Mouse (Mus musculus) forebrain, embryonic 16.5 days (tissue): Measurements from ENCODE around the gene Kcnma1. TPM values are rescaled to one million over a fixed set of nuclear protein-coding genes. Genes with fewer than 3 reads are reported as not detected.
A peak's percentile ranks its signal among the peaks of the same experiment; 100 is the strongest.

Experiments used
- ATAC-seq: fragments of 200-750 bp; cut with Nextera tagmentation; 2 replicates; pipeline ENCODE4 v1.8.0; 2017; ENCODE audit warnings: mild to moderate bottlenecking, moderate library complexity
- H3K27ac ChIP-seq: fragments of 300-500 bp; sonication (generic); 2 replicates; pipeline ENCODE4 v1.5.1; 2014; ENCODE audit warnings: low read length, control low read depth
- H3K27me3 ChIP-seq: fragments of 300-500 bp; sonication (generic); replicated peaks from 2 replicates; pipeline ENCODE4 v1.6.1; 2014; ENCODE audit warnings: low read length; ENCODE audit not compliant: control insufficient read depth, insufficient read depth
- H3K36me3 ChIP-seq: fragments of 300-500 bp; sonication (generic); 2 replicates; pipeline ENCODE4 v1.6.1; 2014; ENCODE audit not compliant: control insufficient read depth, insufficient read depth
- H3K4me1 ChIP-seq: fragments of 300-500 bp; sonication (generic); replicated peaks from 2 replicates; pipeline ENCODE4 v1.6.1; 2014; ENCODE audit warnings: low read length; ENCODE audit not compliant: control insufficient read depth, insufficient read depth
- H3K4me2 ChIP-seq: fragments of 300-500 bp; sonication (generic); 2 replicates; pipeline ENCODE4 v1.6.1; 2014; ENCODE audit warnings: mild to moderate bottlenecking, low read length, control low read depth
- H3K4me3 ChIP-seq: fragments of 300-500 bp; sonication (generic); replicated peaks from 2 replicates; pipeline ENCODE4 v1.5.1; 2014; ENCODE audit warnings: mild to moderate bottlenecking, low read length, control low read depth
- H3K9ac ChIP-seq: fragments of 300-500 bp; sonication (generic); replicated peaks from 2 replicates; pipeline ENCODE4 v1.6.1; 2014; ENCODE audit warnings: low read depth, low read length, control low read depth
- H3K9me3 ChIP-seq: fragments of 300-500 bp; sonication (generic); 2 replicates; pipeline ENCODE4 v1.6.1; 2016; ENCODE audit warnings: low read length; ENCODE audit not compliant: control insufficient read depth
- WGBS: fragments of 180-500 bp; shearing (Covaris S2); extraction: QIAGEN DNeasy Blood & Tissue Kit; methylation state at CpG from one replicate; pipeline ENCODE4 v1.1.7; 2014; 5-methylcytosine and 5-hydroxymethylcytosine counted together
- polyA plus RNA-seq: library from polyadenylated mRNA; unstranded; fragments of >200 nt; fragmentation: Nextera tagmentation; extraction: Ambion mirVana; gene quantifications from 2 replicates; pipeline ENCODE4 v1.2.1, GENCODE M21; 2015

The Kcnma1 gene
- polyA plus RNA-seq, 1 experiment from 2014 or later = 12.3 TPM

- ATAC-seq = no peak
- Histone ChIP-seq H3K36me3 (no peaks in the 10 kb centered on the region), H3K9ac (no peak overlapping the region), H3K9me3 (no peaks in the 10 kb centered on the region), H3K27me3 (no peaks in the 10 kb centered on the region), H3K4me1 (no peaks in the 10 kb centered on the region), H3K4me3 (no peak overlapping the region), H3K27ac (no peak overlapping the region), H3K4me2 (no peak overlapping the region)
- WGBS = 87% methylated on average over 4 of the region's 4 CpGs
Measured at GRCm38 (mm10) chr14:23522606-23523159, 491.6 kb downstream of the Kcnma1 start.

- H3K27me3 ChIP-seq = no peaks in the 10 kb centered on the region
- no peak for ATAC-seq
- WGBS = 83% methylated on average over 10 of the region's 10 CpGs
- H3K27ac ChIP-seq = no peak overlapping the region
- no peaks in the 10 kb centered on the region for H3K9me3 ChIP-seq
- H3K4me3 ChIP-seq = no peak overlapping the region
- H3K4me1 ChIP-seq = no peaks in the 10 kb centered on the region
- H3K9ac ChIP-seq = no peak overlapping the region
- no peak overlapping the region for H3K4me2 ChIP-seq
- no peaks in the 10 kb centered on the region for H3K36me3 ChIP-seq
Measured at GRCm38 (mm10) chr14:23521080-23521684, 493.1 kb downstream of the Kcnma1 start.

- no peak for ATAC-seq
- no peaks in the 10 kb centered on the region for H3K4me1 ChIP-seq
- H3K9ac ChIP-seq = no peak overlapping the region
- no peaks in the 10 kb centered on the region for H3K36me3 ChIP-seq
- WGBS = 86% methylated on average over 2 of the region's 2 CpGs
- H3K27ac ChIP-seq = no peak overlapping the region
- H3K4me3 ChIP-seq = no peak overlapping the region
- H3K9me3 ChIP-seq = no peaks in the 10 kb centered on the region
- no peaks in the 10 kb centered on the region for H3K27me3 ChIP-seq
- no peak overlapping the region for H3K4me2 ChIP-seq
Measured at GRCm38 (mm10) chr14:23517374-23517773, 496.9 kb downstream of the Kcnma1 start.

GRCm38 (mm10) chr14:23509792-23510191 is 504.5 kb downstream of the Kcnma1 start:
- H3K4me1 ChIP-seq = no peaks in the 10 kb centered on the region

GRCm38 (mm10) chr14:23502236-23502790 is 512.0 kb downstream of the Kcnma1 start:
- ATAC-seq = peak; percentile 84
- WGBS = 20% methylated on average over 8 of the region's 8 CpGs
- H3K4me2 ChIP-seq = no peak overlapping the region
- no peak overlapping the region for H3K27ac ChIP-seq
- peaks cover 8% of the 10 kb centered on the region for H3K4me1 ChIP-seq
- H3K9ac ChIP-seq = no peak overlapping the region
- no peaks in the 10 kb centered on the region for H3K9me3 ChIP-seq
- no peaks in the 10 kb centered on the region for H3K27me3 ChIP-seq
- H3K36me3 ChIP-seq = no peaks in the 10 kb centered on the region
- H3K4me3 ChIP-seq = no peak overlapping the region

More at GRCm38 (mm10) chr14:23509792-23510191, 504.5 kb downstream of the Kcnma1 start:
- no peak overlapping the region for H3K27ac ChIP-seq
- H3K4me2 ChIP-seq = no peak overlapping the region
- ATAC-seq = no peak
- H3K36me3 ChIP-seq = peaks cover 2% of the 10 kb centered on the region; the same call in 1 of the 2 replicates
- no peaks in the 10 kb centered on the region for H3K27me3 ChIP-seq
- no peak overlapping the region for H3K9ac ChIP-seq
- no peak overlapping the region for H3K4me3 ChIP-seq
- 85% methylated on average over 5 of the region's 5 CpGs for WGBS
- no peaks in the 10 kb centered on the region for H3K9me3 ChIP-seq

GRCm38 (mm10) chr14:23496801-23497200 is 517.5 kb downstream of the Kcnma1 start:
- Histone ChIP-seq H3K4me1 (no peaks in the 10 kb centered on the region), H3K9me3 (no peaks in the 10 kb centered on the region), H3K36me3 (no peaks in the 10 kb centered on the region), H3K27me3 (no peaks in the 10 kb centered on the region), H3K9ac (no peak overlapping the region), H3K27ac (no peak overlapping the region), H3K4me3 (no peak overlapping the region), H3K4me2 (no peak overlapping the region)
- no peak for ATAC-seq
- 88% methylated on average over 3 of the region's 3 CpGs for WGBS

GRCm38 (mm10) chr14:23496236-23496740 is 518.0 kb downstream of the Kcnma1 start:
- WGBS = 59% methylated on average over 4 of the region's 4 CpGs
- H3K36me3 ChIP-seq = no peaks in the 10 kb centered on the region
- no peaks in the 10 kb centered on the region for H3K4me1 ChIP-seq
- no peak overlapping the region for H3K27ac ChIP-seq
- H3K9ac ChIP-seq = no peak overlapping the region
- no peaks in the 10 kb centered on the region for H3K27me3 ChIP-seq
- no peak overlapping the region for H3K4me2 ChIP-seq
- no peak for ATAC-seq
- H3K9me3 ChIP-seq = no peaks in the 10 kb centered on the region
- no peak overlapping the region for H3K4me3 ChIP-seq

GRCm38 (mm10) chr14:23494496-23494800 is 519.8 kb downstream of the Kcnma1 start:
- no peak overlapping the region for H3K9ac ChIP-seq
- no peaks in the 10 kb centered on the region for H3K4me1 ChIP-seq
- no peak overlapping the region for H3K4me3 ChIP-seq
- WGBS = 63% methylated on average over 3 of the region's 3 CpGs
- no peaks in the 10 kb centered on the region for H3K36me3 ChIP-seq
- no peaks in the 10 kb centered on the region for H3K9me3 ChIP-seq
- ATAC-seq = no peak
- H3K4me2 ChIP-seq = no peak overlapping the region
- no peaks in the 10 kb centered on the region for H3K27me3 ChIP-seq
- H3K27ac ChIP-seq = no peak overlapping the region

GRCm38 (mm10) chr14:23493750-23494495 is 520.4 kb downstream of the Kcnma1 start:
- WGBS = 67% methylated on average over 8 of the region's 8 CpGs
- no peak for ATAC-seq
- no peaks in the 10 kb centered on the region for H3K9me3 ChIP-seq
- H3K4me3 ChIP-seq = no peak overlapping the region
- H3K4me2 ChIP-seq = no peak overlapping the region
- no peaks in the 10 kb centered on the region for H3K4me1 ChIP-seq
- H3K36me3 ChIP-seq = no peaks in the 10 kb centered on the region
- no peaks in the 10 kb centered on the region for H3K27me3 ChIP-seq
- no peak overlapping the region for H3K27ac ChIP-seq
- no peak overlapping the region for H3K9ac ChIP-seq
